Mouse (Mus musculus) layer of hippocampus, adult 18-20 months (tissue): ENCODE measurements around the gene Zfp784. TPM values are rescaled to one million over a fixed set of nuclear protein-coding genes. Genes with fewer than 3 reads are reported as not detected.

ENCODE experiments used
- DNase-seq, 2 experiments: peaks; one replicate each; pipeline ENCODE4 v3.0.0; 2022; ENCODE audit warnings: low spot score in 2 of 2
- total RNA-seq, 2 experiments: library from RNA; stranded (reverse); gene quantifications; 2 replicates each; pipeline ENCODE4 v1.2.3; 2021

Gene Zfp784
- total RNA-seq, 2 experiments from 2014 or later = 4.3 to 5.1 TPM

DNA sequence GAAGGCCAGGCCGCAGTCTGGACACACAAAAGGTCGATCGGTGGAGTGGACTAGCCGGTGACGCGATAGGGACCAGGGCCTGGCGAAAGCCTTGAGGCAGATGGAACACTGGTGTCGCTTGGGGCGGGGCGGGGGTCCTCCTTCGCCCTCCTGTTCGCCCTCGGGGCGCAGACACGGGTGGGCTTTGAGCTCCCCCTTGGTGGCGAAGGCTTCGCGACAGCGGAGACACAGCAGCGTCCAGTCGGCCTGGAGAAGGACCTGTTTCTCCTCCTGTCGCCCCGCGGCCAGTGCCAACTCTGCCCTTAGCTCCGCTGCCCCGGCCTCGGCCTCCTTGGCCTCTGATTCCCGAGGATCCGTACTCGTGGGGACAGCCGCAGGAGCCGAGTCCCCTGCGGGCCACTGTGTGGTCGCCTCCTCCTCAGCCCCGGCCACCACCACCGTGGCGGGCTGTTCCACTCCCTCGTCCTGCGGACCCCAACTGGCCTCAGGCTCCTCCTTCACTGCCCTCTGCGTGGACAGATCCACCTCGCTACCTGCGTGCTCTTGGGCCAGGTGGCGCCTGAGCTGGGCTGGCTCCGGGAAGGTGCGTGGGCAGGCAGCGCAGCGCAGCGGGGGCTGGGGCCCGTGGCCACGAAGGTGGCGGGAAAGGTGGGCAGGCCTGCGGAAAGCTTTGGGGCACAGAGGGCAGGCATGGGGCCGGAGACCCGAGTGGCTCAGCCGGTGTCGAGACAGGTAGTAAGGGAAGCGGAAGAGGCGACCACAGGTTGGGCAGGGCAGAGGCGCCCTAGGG lies 44.1 kb downstream of the Zfp784 start:
- no peak for DNase-seq

- DNase-seq = no peak
These were observed 44.8 kb downstream of the Zfp784 start for GRCm38 (mm10) chr7:4993347-4993998.

DNA sequence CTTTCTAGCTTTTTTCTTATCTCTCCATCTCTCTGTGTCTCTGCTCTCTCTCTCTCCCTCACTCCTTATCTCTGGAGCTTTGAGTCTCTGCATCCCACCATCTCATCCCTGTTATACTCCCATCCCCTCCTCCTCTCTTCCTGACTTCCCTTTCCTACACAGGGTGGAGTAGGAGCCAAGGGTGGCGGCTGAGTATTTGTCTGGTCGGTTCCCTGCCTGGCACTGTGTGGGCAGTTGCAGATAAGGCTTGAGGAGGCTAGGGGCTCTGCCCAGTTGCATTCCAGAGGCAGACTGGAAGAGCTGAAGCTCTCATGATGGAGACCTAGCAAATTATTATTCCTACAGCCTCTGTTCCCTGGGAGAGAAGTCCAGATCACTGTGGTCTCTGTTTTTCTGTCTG lies 50.0 kb downstream of the Zfp784 start:
- DNase-seq = no peak

Other genes starting within 250 kb of the Zfp784 start
- gene Tmem238, start 248.8 kb downstream of the Zfp784 start, total RNA-seq = 1 to 10 TPM; 2.8 to 2.9 TPM
- 100 to 1,000 TPM; 474 to 485 TPM for gene Rpl28, start 245.6 kb downstream of the Zfp784 start, total RNA-seq
- 100 to 1,000 TPM; 102 to 121 TPM for gene Ube2s, start 225.9 kb downstream of the Zfp784 start, total RNA-seq
- 100 to 1,000 TPM; 150 to 162 TPM for gene Shisa7, start 193.8 kb downstream of the Zfp784 start, total RNA-seq
- 1 to 10 TPM; 4.4 to 6.3 TPM for gene Isoc2b, start 168.2 kb downstream of the Zfp784 start, total RNA-seq
- 10 to 100 TPM; 14.9 to 15.9 TPM for gene Isoc2a, start 161.3 kb downstream of the Zfp784 start, total RNA-seq
- under 1 TPM in 1 of 2 experiments, not detected in 1; 0.25 TPM for gene Gm36210, start 131.9 kb downstream of the Zfp784 start, total RNA-seq
- 10 to 100 TPM; 13.9 to 15.1 TPM for gene Zfp628, start 123.2 kb downstream of the Zfp784 start, total RNA-seq
- gene Nat14, start 116.4 kb downstream of the Zfp784 start, total RNA-seq = 100 to 1,000 TPM; 114 to 119 TPM
- 1 to 10 TPM; 1.8 to 2.6 TPM for gene Ssc5d, start 112.7 kb downstream of the Zfp784 start, total RNA-seq
- gene Sbk2, start 74.0 kb downstream of the Zfp784 start, total RNA-seq = under 1 TPM; 0.17 to 0.38 TPM
- 1 to 10 TPM in 1 of 2 experiments, under 1 TPM in 1; 0.62 to 1.0 TPM for gene Sbk3, start 67.3 kb downstream of the Zfp784 start, total RNA-seq
- 10 to 100 TPM; 27.2 to 34.9 TPM for gene Zfp579, start 42.3 kb downstream of the Zfp784 start, total RNA-seq
- gene Zfp524, start 24.0 kb downstream of the Zfp784 start, total RNA-seq = 1 to 10 TPM; 8.4 TPM
- gene Fiz1, start 23.7 kb downstream of the Zfp784 start, total RNA-seq = 10 to 100 TPM; 20.8 to 24.5 TPM
- not detected for gene Gm44973, start 22.9 kb downstream of the Zfp784 start, total RNA-seq
- 10 to 100 TPM; 35.9 TPM for gene Zfp865, start 18.1 kb downstream of the Zfp784 start, total RNA-seq
- gene Ccdc106, start 17.9 kb downstream of the Zfp784 start, total RNA-seq = 10 to 100 TPM; 60.6 to 68.5 TPM
- under 1 TPM in 1 of 2 experiments, not detected in 1; 0.45 TPM for gene 4632433K11Rik, start 4.3 kb downstream of the Zfp784 start, total RNA-seq
- 10 to 100 TPM; 28.7 to 31.7 TPM for gene Zfp580, start 13.1 kb upstream of the Zfp784 start, total RNA-seq
- 100 to 1,000 TPM; 181 TPM for gene U2af2, start 23.7 kb upstream of the Zfp784 start, total RNA-seq
- 100 to 1,000 TPM; 558 to 565 TPM for gene Epn1, start 41.8 kb upstream of the Zfp784 start, total RNA-seq
- not detected for gene Rfpl4, start 78.5 kb upstream of the Zfp784 start, total RNA-seq
- not detected for gene Rasl2-9, start 87.5 kb upstream of the Zfp784 start, total RNA-seq
- gene Vmn1r55, start 111.2 kb upstream of the Zfp784 start, total RNA-seq = not detected
- not detected for gene Vmn1r56, start 158.3 kb upstream of the Zfp784 start, total RNA-seq
- gene Vmn1r57, start 180.0 kb upstream of the Zfp784 start, total RNA-seq = not detected